Mouse (Mus musculus) right cerebral cortex, postnatal 36 days (tissue): ENCODE data around the gene Cdc42bpb.

ENCODE experiments used
- DNase-seq, 2 experiments: peaks; one replicate each; pipeline ENCODE4 v3.0.0; 2022; ENCODE audit warnings: low spot score in 2 of 2, mixed read lengths in 1 of 2

The Cdc42bpb gene

GRCm38 (mm10) chr12:111386642-111387120 lies 9.2 kb upstream of the Cdc42bpb start:
- DNase-seq = no peak

GRCm38 (mm10) chr12:111385883-111386641 lies 8.5 kb upstream of the Cdc42bpb start:
- DNase-seq = no peak

- no peak for DNase-seq
Measured at GRCm38 (mm10) chr12:111378812-111379211, 1.3 kb upstream of the Cdc42bpb start.

GRCm38 (mm10) chr12:111377986-111378490 lies 520 bp upstream of the Cdc42bpb start:
- no peak for DNase-seq

GRCm38 (mm10) chr12:111376826-111377331 lies 639 bp downstream of the Cdc42bpb start:
- no peak for DNase-seq

- no peak for DNase-seq
Measured at GRCm38 (mm10) chr12:111376053-111376452, 1.5 kb downstream of the Cdc42bpb start.

- no peak for DNase-seq
Measured at GRCm38 (mm10) chr12:111375559-111375958, 2.0 kb downstream of the Cdc42bpb start.

- DNase-seq = no peak
Measured at GRCm38 (mm10) chr12:111374727-111375126, 2.8 kb downstream of the Cdc42bpb start.

- DNase-seq = no peak
Measured at GRCm38 (mm10) chr12:111373411-111373810, 4.1 kb downstream of the Cdc42bpb start.

- no peak for DNase-seq
Measured at GRCm38 (mm10) chr12:111371905-111372304, 5.6 kb downstream of the Cdc42bpb start.

GRCm38 (mm10) chr12:111370249-111370648 lies 7.3 kb downstream of the Cdc42bpb start:
- DNase-seq = no peak

GRCm38 (mm10) chr12:111367065-111367464 lies 10.5 kb downstream of the Cdc42bpb start:
- no peak for DNase-seq

GRCm38 (mm10) chr12:111364234-111364633 lies 13.3 kb downstream of the Cdc42bpb start:
- DNase-seq = no peak

GRCm38 (mm10) chr12:111361319-111362098 lies 16.0 kb downstream of the Cdc42bpb start:
- DNase-seq = no peak

GRCm38 (mm10) chr12:111360671-111361070 lies 16.8 kb downstream of the Cdc42bpb start:
- no peak for DNase-seq

GRCm38 (mm10) chr12:111356216-111356615 lies 21.3 kb downstream of the Cdc42bpb start:
- DNase-seq = no peak

- no peak for DNase-seq
Measured at GRCm38 (mm10) chr12:111354142-111354541, 23.4 kb downstream of the Cdc42bpb start.

- DNase-seq = no peak
Measured at GRCm38 (mm10) chr12:111353439-111353915, 24.0 kb downstream of the Cdc42bpb start.

GRCm38 (mm10) chr12:111353008-111353407 lies 24.5 kb downstream of the Cdc42bpb start:
- DNase-seq = no peak

- DNase-seq = no peak
Measured at GRCm38 (mm10) chr12:111352520-111352919, 25.0 kb downstream of the Cdc42bpb start.

- DNase-seq = no peak
Measured at GRCm38 (mm10) chr12:111349540-111350231, 27.8 kb downstream of the Cdc42bpb start.

- no peak for DNase-seq
Measured at GRCm38 (mm10) chr12:111343956-111344355, 33.6 kb downstream of the Cdc42bpb start.
